ENCODE assay signal across 1 mouse cellular context in the genomic region with DNA sequence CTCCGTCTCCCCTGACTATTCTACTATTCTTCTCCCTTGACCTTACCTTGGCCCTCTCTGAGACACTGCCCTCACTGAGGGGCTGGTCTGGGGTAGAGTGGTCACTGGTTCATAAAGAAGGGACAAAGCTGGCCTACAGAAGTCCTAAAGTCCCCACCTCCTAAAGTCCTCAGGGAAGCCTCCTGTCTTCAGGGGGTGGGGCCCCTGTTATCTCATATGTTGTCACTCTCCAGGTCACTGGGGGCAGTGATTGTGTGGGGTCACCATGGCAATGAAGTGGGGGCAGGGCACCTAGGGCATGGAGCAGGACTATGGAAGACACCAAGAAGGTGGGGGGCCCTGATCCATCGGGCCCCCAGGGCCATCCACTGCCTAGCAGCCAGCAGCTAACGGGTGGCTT.
TF ChIP-seq lines count a peak whose summit lies in the region.

A gene (plus strand): TSS at position 301 of the 400 bp plus-strand sequence.

TF ChIP-seq in MEL, 35 proteins besides CTCF, POLR2A, EP300 and RAD21:
- TF ChIP-seq GATA1 (IDR thresholded peaks at IDR 0.05; ENCODE audit: low read depth, low read length): no peak
- TF ChIP-seq ZKSCAN1 (IDR thresholded peaks at IDR 0.05; ENCODE audit: low read depth, low read length): no peak
- TF ChIP-seq E2F4 (IDR thresholded peaks at IDR 0.05; ENCODE audit: borderline replicate concordance, low read depth, low read length): no peak
- TF ChIP-seq RCOR1 (IDR thresholded peaks at IDR 0.05; ENCODE audit: low read depth, low read length): no peak
- no peak for TF ChIP-seq MEF2A (IDR thresholded peaks at IDR 0.05; ENCODE audit: extremely low read depth, insufficient replicate concordance, low read depth, low read length, poor library complexity, severe bottlenecking)
- TF ChIP-seq MYB (IDR thresholded peaks at IDR 0.05; ENCODE audit: low read depth, low read length): no peak
- TF ChIP-seq TBP (IDR thresholded peaks at IDR 0.05; ENCODE audit: low read depth, low read length): no peak
- TF ChIP-seq BHLHE40 (IDR thresholded peaks at IDR 0.05; ENCODE audit: borderline replicate concordance, low read depth, low read length): no peak
- no peak for TF ChIP-seq MAX (IDR thresholded peaks at IDR 0.05; ENCODE audit: low read length)
- no peak for TF ChIP-seq ZC3H11A (IDR thresholded peaks at IDR 0.05; ENCODE audit: low read depth, low read length)
- TF ChIP-seq USF1 (IDR thresholded peaks at IDR 0.05; ENCODE audit: low read depth, low read length): no peak
- TF ChIP-seq ETS1 (IDR thresholded peaks at IDR 0.05; ENCODE audit: low read depth, low read length): no peak
